Mouse (Mus musculus): ENCODE data around the gene Ero1lb. TPM values are rescaled to one million over a fixed set of nuclear protein-coding genes. Genes with fewer than 3 reads are reported as not detected.

Ero1lb gene
- 16.7 TPM for polyA plus RNA-seq (2014; fragmentation: Illumina TruSeq; extraction: RNeasy Lipid Tissue Mini Kit (QIAGEN cat#74804); ENCODE audit: low read depth, low replicate concordance)

DNA sequence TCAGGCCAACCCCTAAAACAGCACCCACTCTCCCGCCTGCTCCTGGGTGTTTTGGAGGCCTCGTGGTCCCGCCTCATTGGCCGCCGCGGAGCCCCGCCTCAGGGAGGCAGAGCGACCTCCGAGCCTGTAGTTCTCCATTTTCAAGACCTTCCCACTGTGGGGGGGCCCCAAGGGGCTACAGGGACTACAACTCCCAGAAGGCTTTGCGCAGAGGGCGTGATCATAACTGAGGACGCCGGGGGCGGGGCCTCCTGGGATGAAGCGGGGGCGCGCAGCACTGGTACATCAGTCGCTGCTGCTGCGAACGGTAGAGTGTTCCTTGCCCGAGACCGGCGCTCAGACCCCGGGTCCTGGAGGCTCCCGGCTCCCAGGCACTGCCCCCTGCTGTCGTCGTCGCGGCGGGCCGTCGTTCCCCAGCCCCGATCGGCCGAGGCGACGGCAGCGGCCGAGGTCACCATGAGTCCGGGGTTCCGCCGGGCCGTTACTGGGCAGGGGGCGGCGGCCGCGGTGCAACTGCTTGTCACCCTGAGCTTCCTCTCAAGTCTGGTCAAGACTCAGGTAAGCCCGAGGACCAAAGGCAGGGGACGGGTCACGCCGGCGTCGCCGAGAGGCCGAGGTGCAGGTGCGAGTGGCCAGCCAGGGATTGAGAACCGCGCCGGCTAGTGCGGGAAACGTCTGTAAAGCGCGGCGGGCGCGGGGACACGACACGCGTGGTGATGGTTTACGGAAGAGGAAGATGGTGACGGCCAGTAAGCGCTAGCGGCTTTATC lies at the start of gene Ero1lb:
TSS of gene Ero1lb (plus strand) at position 254 of the 770 bp plus-strand sequence.

DNA sequence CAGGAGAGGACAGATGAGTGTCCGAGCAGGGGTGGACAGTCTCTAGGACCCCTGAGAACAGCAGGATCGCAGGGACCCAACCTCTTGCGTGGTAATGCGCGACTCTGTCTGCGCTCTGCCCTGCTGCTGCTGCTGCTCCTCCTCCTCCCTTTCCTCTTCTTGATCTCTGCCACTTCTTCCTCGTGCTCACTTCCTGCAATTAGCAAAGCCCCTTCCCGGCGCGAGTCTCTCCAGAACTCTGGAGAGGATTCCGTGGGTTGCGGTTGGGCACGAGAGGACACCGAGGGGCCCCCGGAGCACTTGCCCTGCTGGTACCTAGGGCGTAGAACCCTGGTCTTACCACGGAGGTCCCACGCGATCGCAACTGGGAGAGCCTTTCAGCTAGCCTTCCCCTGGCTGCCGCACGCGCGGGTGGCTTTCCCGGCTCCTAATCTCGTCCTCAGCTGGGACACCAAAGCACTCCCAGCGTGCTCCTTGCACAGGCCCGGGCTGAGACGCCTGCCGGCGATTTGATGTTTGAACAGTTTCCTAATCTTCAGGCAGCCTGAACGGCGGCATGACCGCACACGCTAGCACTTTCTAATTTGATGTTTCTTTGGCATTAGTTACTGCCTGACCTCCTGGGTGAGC lies 45.6 kb upstream of the Ero1lb start, which contains the start of gene Edaradd:
TSS of gene Edaradd (minus strand) at position 484 of the 630 bp plus-strand sequence.

Other genes starting within 250 kb of the Ero1lb start
- gene Actn2, start 225.1 kb upstream of the Ero1lb start, polyA plus RNA-seq (2014; fragmentation: Illumina TruSeq; extraction: RNeasy Lipid Tissue Mini Kit (QIAGEN cat#74804); ENCODE audit: low read depth, low replicate concordance) = not detected
- 8.8 TPM for gene Heatr1, start 170.8 kb upstream of the Ero1lb start, polyA plus RNA-seq (2014; fragmentation: Illumina TruSeq; extraction: RNeasy Lipid Tissue Mini Kit (QIAGEN cat#74804); ENCODE audit: low read depth, low replicate concordance)
- 99.5 TPM for gene Lgals8, start 100.9 kb upstream of the Ero1lb start, polyA plus RNA-seq (2014; fragmentation: Illumina TruSeq; extraction: RNeasy Lipid Tissue Mini Kit (QIAGEN cat#74804); ENCODE audit: low read depth, low replicate concordance)
- 0.61 TPM for gene Edaradd, start 45.4 kb upstream of the Ero1lb start, polyA plus RNA-seq (2014; fragmentation: Illumina TruSeq; extraction: RNeasy Lipid Tissue Mini Kit (QIAGEN cat#74804); ENCODE audit: low read depth, low replicate concordance)
- not detected for gene Prl2c3, start 234.2 kb downstream of the Ero1lb start, polyA plus RNA-seq (2014; fragmentation: Illumina TruSeq; extraction: RNeasy Lipid Tissue Mini Kit (QIAGEN cat#74804); ENCODE audit: low read depth, low replicate concordance)